Mouse (Mus musculus) cerebellum, adult 8-10 months (tissue): ENCODE measurements at regions not wholly inside any gene's neighbourhood (a gene's known extent, or its start where the extent isn't known, plus 50 kb on each side); places are given as distances from the start of the nearest gene placed in this dataset.

ENCODE experiments used
- DNase-seq: peaks from one replicate; pipeline ENCODE4 v3.0.0; 2022

DNA sequence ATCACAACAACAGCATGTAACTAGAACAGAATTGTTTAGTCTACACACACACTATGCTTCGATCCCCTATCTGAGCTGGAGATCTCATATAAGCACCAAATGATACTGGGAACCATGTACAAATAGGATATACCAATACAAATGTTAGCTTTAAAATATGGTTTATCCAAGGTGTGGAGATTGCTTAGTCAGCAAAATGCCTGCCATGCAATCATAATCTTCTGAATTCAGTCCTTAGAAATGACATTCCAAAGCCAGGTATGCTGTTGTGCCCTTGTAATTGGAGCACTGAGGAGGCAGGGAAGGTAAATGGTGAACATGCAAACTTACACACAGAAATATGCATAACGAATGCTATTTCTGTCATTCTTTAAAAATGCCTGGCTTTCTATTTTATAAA is 54.0 kb upstream of the Thsd7b start:
- no peak for DNase-seq

- DNase-seq: no peak
These were observed 64.3 kb upstream of the Thsd7b start for GRCm38 (mm10) chr1:129208806-129209205.

- no peak for DNase-seq
These were observed 64.7 kb upstream of the Thsd7b start for GRCm38 (mm10) chr1:129208406-129208805.

DNA sequence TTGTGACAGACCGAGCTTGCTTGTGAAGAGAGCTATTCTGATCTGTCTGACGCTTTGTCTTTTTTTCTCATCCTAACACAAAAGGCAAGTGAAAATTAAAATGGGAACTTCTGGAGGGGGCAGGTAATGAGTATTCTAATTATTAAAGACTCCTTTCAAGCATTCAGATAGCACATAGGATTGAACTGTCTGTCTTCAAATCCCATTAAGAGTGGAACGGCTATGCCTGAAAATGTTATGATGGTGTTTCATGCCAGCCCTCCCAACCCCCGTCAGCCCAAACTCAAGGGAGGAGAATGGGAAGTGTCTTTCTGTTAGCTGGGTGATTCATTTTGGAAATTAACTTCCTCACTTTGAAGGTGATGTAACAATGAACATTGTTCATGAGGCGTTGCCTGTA is 65.4 kb upstream of the Thsd7b start:
- DNase-seq: no peak

DNA sequence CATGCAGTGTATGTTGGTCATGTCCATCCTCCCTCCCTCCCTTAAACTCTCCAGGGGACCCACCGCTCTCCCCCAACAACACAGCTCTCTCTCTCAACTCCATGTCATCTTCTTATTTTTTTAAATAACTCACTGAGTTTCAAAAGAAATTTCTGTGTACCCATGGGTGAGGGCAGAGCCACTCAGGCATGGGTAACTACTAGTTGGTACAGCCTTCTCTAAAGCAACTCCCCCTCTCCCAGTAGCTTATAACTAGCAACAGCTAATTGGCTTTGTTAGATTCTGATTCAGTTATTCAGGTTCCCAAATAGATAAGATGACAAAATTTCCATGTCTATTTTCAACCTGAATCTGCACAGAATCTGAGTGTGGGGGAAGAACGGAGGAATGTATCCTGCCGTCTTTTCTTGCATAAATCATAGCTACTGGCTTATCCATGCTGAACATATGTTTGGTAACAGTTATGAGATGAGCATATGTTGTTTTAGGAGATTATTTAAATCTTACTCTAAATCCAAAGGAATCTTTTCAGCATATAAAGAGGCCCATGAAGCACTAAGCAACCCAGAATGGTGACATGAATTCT is 92.8 kb upstream of the Thsd7b start:
- no peak for DNase-seq

DNA sequence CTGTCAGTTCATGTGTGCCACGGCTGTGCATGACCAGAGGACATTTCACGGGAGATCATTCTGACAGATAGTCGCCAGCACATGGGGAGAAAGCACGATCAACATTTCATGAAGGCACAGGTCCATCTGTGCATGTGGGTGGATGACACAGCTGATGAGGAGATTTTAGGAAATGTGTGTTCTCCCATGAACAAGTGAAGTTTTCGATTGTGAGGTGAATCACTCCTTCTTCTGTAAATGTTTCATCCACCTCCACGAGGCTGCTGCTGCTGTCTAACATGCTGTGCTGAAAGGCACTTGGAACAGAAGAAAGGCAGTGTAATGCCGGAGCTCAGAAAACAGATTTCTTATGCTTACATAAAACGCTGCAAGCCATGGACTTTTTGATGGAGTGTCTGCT is 103.2 kb upstream of the Thsd7b start:
- no peak for DNase-seq

- no peak for DNase-seq
These were observed 122.5 kb upstream of the Thsd7b start for GRCm38 (mm10) chr1:129150643-129151042.

GRCm38 (mm10) chr1:129148733-129149388 is 124.2 kb upstream of the Thsd7b start:
- no peak for DNase-seq

GRCm38 (mm10) chr1:129146395-129147094 is 126.6 kb upstream of the Thsd7b start:
- DNase-seq: no peak

GRCm38 (mm10) chr1:129138783-129139182 is 134.3 kb upstream of the Thsd7b start:
- no peak for DNase-seq

GRCm38 (mm10) chr1:129106961-129107557 is 166.0 kb upstream of the Thsd7b start:
- DNase-seq: no peak

DNA sequence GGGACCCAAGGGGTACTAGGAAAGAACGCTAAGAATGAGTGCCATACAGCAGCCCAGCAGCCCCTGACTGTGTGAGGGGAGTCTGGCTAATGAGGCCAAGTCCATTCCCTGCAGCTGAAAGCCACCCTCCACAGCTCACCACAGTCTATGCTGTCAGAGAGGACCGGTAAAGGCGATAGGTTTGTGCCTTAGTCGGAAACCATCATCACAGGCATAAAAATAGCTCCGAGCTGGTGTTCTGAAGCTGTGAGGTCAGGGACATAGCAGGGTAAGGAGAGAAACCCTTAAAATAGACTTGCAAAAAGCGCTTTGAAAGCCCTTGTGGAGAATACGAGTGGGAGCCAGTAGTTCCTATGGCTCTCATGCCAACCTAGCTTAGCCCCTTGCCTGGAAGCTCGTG is 172.1 kb upstream of the Thsd7b start:
- no peak for DNase-seq

- DNase-seq: no peak
These were observed 194.8 kb upstream of the Thsd7b start for GRCm38 (mm10) chr1:129078274-129078673.

- no peak for DNase-seq
These were observed 215.9 kb upstream of the Thsd7b start for GRCm38 (mm10) chr1:129057182-129057581.

GRCm38 (mm10) chr1:129055252-129055651 is 217.8 kb upstream of the Thsd7b start:
- no peak for DNase-seq

DNA sequence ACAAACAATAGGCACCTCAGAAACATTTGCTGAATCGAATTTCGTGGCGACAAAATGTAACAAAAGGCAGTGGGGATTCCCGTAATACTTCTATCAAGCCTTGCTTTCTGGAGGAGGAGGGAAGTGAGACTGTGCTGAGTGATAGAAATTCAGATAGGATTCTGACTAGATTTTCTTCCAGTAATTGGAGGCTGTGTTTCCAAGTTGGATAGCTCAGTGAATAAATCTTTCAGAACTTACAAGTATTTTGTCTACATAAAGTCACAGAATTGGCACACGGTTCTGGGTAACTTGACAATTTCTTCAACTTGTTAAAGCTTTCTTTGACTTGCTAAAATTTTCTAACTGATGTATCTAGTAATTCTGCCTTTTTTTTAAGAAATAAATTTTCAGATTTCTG is 239.4 kb upstream of the Thsd7b start:
- DNase-seq: no peak

- no peak for DNase-seq
These were observed 267.2 kb upstream of the Thsd7b start for GRCm38 (mm10) chr1:129005899-129006298.

- DNase-seq: no peak
These were observed 270.8 kb upstream of the Thsd7b start for GRCm38 (mm10) chr1:129002286-129002685.

- DNase-seq: no peak
These were observed 271.3 kb upstream of the Thsd7b start for GRCm38 (mm10) chr1:129001766-129002165.

DNA sequence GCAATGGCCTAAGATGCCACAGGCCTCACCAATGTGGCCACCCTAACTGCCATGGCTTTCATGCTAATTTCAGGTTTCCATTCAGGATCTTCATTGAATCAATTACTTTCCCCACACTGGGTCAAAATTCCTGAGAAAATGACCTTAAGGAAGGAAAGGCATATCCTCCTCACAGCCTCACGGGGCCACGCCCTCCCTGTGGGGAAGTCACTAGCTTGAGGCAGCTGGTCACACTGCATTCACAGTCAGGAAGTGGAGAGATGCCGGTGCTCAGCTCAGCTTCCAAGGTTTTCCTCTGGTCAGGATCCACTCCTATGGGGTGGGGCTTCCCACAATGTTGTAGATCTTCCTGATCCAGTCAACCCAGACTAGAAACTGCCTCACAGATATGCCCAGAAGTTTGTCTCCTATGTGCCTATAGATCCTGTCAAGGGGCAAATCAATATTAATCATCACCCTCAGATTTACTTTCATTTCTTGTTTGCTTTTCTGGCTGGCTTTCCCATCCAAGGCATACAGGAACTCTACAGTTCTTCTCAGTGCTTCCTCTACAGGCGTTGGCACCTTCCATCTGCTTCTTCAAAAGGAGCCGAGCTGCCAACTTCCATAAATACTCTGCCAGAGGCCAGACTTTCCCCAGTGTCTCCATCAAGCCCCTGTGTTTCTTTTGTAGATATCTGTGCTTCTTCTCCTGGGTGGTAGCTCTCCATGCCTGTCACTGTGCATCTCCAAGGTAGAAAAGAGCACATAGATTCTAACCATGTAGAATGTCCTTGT is 273.2 kb upstream of the Thsd7b start:
- no peak for DNase-seq

- no peak for DNase-seq
These were observed 278.4 kb upstream of the Thsd7b start for GRCm38 (mm10) chr1:128994655-128995054.

DNA sequence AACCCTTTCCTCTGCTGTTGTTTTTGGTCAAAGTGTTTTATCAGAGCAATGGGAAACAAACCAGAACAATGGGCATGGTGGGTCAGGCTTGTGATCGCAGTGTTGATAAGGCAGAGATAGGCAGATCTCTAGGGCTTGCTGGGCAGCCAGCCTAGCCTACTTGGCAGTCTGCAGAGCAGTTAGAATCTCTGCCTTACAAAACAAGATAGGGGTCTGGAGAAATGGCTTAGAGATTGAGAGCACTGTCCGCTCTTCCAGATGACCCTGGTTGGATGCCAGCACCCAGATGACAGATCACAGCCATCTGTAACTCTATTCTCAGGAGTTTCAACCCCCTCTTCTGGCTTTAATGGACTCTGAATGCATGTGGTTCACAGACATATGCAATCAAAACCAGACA is 289.7 kb upstream of the Thsd7b start:
- DNase-seq: no peak

- no peak for DNase-seq
These were observed 297.5 kb upstream of the Thsd7b start for GRCm38 (mm10) chr1:128975586-128975985.
